Mouse (Mus musculus): Measurements from ENCODE around the gene Mrps21.
"Not testable (repeated sequence)": the region's sequence is repeated elsewhere in the genome, so short reads cannot be mapped to it uniquely, and the experiment has no call there.

The Mrps21 gene

GRCm38 (mm10) chr3:95891211-95892065, 20.1 kb upstream of the Mrps21 start, which contains the start of gene BC028528:
Gene BC028528 (minus strand): TSS chr3:95892005.
- DNase-seq = no peak

GRCm38 (mm10) chr3:95889664-95890063, 18.3 kb upstream of the Mrps21 start:
- DNase-seq = no peak

GRCm38 (mm10) chr3:95887596-95887995, 16.3 kb upstream of the Mrps21 start:
- no peak for DNase-seq

GRCm38 (mm10) chr3:95884400-95884799, 13.1 kb upstream of the Mrps21 start:
- DNase-seq = no peak

GRCm38 (mm10) chr3:95882816-95883425, 11.6 kb upstream of the Mrps21 start:
- peak; percentile 57 for DNase-seq

- peak; percentile 90 for DNase-seq
These were observed 10.9 kb upstream of the Mrps21 start, which contains the start of gene Ciart for GRCm38 (mm10) chr3:95881979-95882815. Gene Ciart (minus strand): TSS chr3:95882251.

- DNase-seq = no peak
These were observed 7.7 kb upstream of the Mrps21 start for GRCm38 (mm10) chr3:95879063-95879462.

- no peak for DNase-seq
These were observed 729 bp upstream of the Mrps21 start for GRCm38 (mm10) chr3:95872048-95872447.

GRCm38 (mm10) chr3:95870976-95871375, 343 bp downstream of the Mrps21 start:
- DNase-seq = no peak

GRCm38 (mm10) chr3:95867408-95867807, 3.9 kb downstream of the Mrps21 start:
- no peak for DNase-seq

GRCm38 (mm10) chr3:95866071-95866470, 5.2 kb downstream of the Mrps21 start:
- no peak for DNase-seq

- no peak for DNase-seq
These were observed 5.7 kb downstream of the Mrps21 start for GRCm38 (mm10) chr3:95865571-95865970.

- no peak for DNase-seq
These were observed 6.3 kb downstream of the Mrps21 start for GRCm38 (mm10) chr3:95865050-95865449.

- DNase-seq = no peak
These were observed 7.7 kb downstream of the Mrps21 start for GRCm38 (mm10) chr3:95863578-95863977.

- DNase-seq = peak; percentile 63
These were observed 9.5 kb downstream of the Mrps21 start for GRCm38 (mm10) chr3:95861796-95862195.

GRCm38 (mm10) chr3:95861216-95861615, 10.1 kb downstream of the Mrps21 start:
- DNase-seq = no peak

- DNase-seq = no peak
These were observed 11.0 kb downstream of the Mrps21 start for GRCm38 (mm10) chr3:95860323-95860722.

- not testable (repeated sequence) for DNase-seq
These were observed 13.0 kb downstream of the Mrps21 start for GRCm38 (mm10) chr3:95858278-95858677.

GRCm38 (mm10) chr3:95857050-95857449, 14.3 kb downstream of the Mrps21 start:
- not testable (repeated sequence) for DNase-seq

GRCm38 (mm10) chr3:95856115-95856514, 15.2 kb downstream of the Mrps21 start:
- DNase-seq = no peak

- DNase-seq = peak; percentile 92
These were observed 15.7 kb downstream of the Mrps21 start, which contains the start of gene Prpf3 for GRCm38 (mm10) chr3:95855502-95856089. Gene Prpf3 (minus strand): TSS chr3:95855885.

- DNase-seq = no peak
These were observed 20.0 kb downstream of the Mrps21 start for GRCm38 (mm10) chr3:95851317-95851716.

- no peak for DNase-seq
These were observed 20.7 kb downstream of the Mrps21 start for GRCm38 (mm10) chr3:95850611-95851010.

Measured in cerebellum, adult 8-10 months (tissue).